Mouse (Mus musculus): ENCODE measurements around the gene Gtdc1. TPM values are rescaled to one million over a fixed set of nuclear protein-coding genes. Genes with fewer than 3 reads are reported as not detected.

Gtdc1 gene
- polyA plus RNA-seq, 1 experiment from 2014 or later = 2.9 TPM

DNA sequence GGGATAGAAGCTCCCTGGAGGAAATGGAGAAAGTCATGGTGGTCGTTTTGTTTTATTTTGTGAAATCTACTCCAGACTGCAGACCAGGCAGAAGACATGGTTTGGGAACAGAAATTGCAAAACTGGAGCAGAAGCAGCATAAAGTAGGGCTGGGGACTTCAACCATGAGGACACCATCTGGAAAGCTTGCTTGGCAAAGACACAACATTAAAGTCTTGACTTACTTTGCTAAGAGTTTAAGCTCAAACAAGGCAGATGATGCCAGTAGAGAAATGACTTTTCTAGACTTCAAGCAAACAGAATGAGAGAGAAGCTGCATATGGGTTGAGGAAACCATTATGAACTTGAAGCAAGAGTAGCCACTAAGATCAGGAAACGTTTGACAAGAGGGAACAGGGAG is 267.6 kb downstream of the Gtdc1 start:
- no peaks in the 10 kb centered on the region for H3K9me3 ChIP-seq (replicated peaks; ENCODE audit: control insufficient read depth, low read length)
- 41% methylated on average over 2 of the region's 2 CpGs for WGBS (ENCODE audit: insufficient replicate concordance)
- no peak overlapping the region for H3K4me2 ChIP-seq (ENCODE audit: low read depth, low read length)
- no peak for ATAC-seq (ENCODE audit: low read depth)
- H3K36me3 ChIP-seq (ENCODE audit: control insufficient read depth, insufficient read depth) = no peaks in the 10 kb centered on the region
- no peaks in the 10 kb centered on the region for H3K27me3 ChIP-seq (ENCODE audit: control insufficient read depth, insufficient read depth, low read depth, low read length)
- no peak overlapping the region for H3K9ac ChIP-seq (ENCODE audit: low read depth, low read length)
- no peak overlapping the region for H3K4me3 ChIP-seq (ENCODE audit: low read depth, low read length)
- H3K27ac ChIP-seq (ENCODE audit: low read length) = no peak overlapping the region
- no peaks in the 10 kb centered on the region for H3K4me1 ChIP-seq (ENCODE audit: control insufficient read depth, low read depth, low read length)

DNA sequence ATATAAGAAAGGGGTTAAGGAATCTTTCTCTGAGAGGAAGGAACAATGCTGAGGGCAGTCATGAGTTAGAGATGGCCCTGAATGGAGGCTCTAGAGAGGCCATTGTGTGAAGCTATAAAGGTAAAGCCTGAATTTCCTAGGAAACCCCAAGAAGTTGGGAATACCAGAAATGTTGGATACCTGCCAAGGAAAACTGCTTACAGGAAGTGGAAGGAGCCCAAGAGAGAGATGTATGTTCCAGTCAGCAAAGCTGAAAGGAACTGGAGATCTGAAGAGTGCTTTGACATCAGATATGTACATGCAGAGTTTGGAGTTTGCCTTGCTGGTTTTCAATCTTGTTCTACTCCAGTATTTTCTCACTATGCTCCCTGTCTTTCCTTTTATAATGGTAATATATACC is 268.4 kb downstream of the Gtdc1 start:
- Histone ChIP-seq H3K27ac (ENCODE audit: low read length) (no peak overlapping the region), H3K9ac (ENCODE audit: low read depth, low read length) (no peak overlapping the region), H3K4me1 (ENCODE audit: control insufficient read depth, low read depth, low read length) (no peaks in the 10 kb centered on the region), H3K4me2 (ENCODE audit: low read depth, low read length) (no peak overlapping the region), H3K4me3 (ENCODE audit: low read depth, low read length) (no peak overlapping the region), H3K9me3 (replicated peaks; ENCODE audit: control insufficient read depth, low read length) (no peaks in the 10 kb centered on the region), H3K27me3 (ENCODE audit: control insufficient read depth, insufficient read depth, low read depth, low read length) (no peaks in the 10 kb centered on the region), H3K36me3 (ENCODE audit: control insufficient read depth, insufficient read depth) (no peaks in the 10 kb centered on the region)
- ATAC-seq (ENCODE audit: low read depth) = no peak

- Histone ChIP-seq H3K9ac (ENCODE audit: low read depth, low read length) (no peak overlapping the region), H3K9me3 (replicated peaks; ENCODE audit: control insufficient read depth, low read length) (no peaks in the 10 kb centered on the region), H3K4me2 (ENCODE audit: low read depth, low read length) (no peak overlapping the region), H3K27me3 (ENCODE audit: control insufficient read depth, insufficient read depth, low read depth, low read length) (no peaks in the 10 kb centered on the region), H3K4me1 (ENCODE audit: control insufficient read depth, low read depth, low read length) (no peaks in the 10 kb centered on the region), H3K4me3 (ENCODE audit: low read depth, low read length) (no peak overlapping the region), H3K27ac (ENCODE audit: low read length) (no peak overlapping the region), H3K36me3 (ENCODE audit: control insufficient read depth, insufficient read depth) (no peaks in the 10 kb centered on the region)
- no peak for ATAC-seq (ENCODE audit: low read depth)
- 17% methylated on average over 3 of the region's 3 CpGs for WGBS (ENCODE audit: insufficient replicate concordance)
Measured at GRCm38 (mm10) chr2:44648537-44648936, 278.9 kb downstream of the Gtdc1 start.

DNA sequence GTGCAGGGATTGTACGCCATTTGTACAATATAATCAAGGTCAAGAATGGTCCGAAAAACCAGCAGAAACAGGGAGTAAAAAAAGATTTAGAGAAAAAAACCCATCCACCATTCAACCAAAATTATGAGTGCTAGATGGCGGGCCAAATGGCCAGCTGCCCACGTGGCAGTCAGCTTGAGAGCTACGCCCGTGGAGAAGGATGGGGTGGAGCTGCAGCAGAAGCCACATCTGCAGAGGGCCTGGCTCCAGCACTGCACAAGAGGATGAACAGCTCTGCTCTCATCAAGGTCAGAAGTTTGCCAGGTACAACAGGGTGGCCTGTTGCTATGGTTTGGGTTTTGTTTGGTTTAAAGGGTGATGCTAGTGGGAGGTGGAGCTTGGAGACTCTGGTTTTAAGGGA is 281.1 kb downstream of the Gtdc1 start:
- H3K36me3 ChIP-seq (ENCODE audit: control insufficient read depth, insufficient read depth) = no peaks in the 10 kb centered on the region
- no peak for ATAC-seq (ENCODE audit: low read depth)
- WGBS (ENCODE audit: insufficient replicate concordance) = 66% methylated on average over 6 of the region's 6 CpGs

DNA sequence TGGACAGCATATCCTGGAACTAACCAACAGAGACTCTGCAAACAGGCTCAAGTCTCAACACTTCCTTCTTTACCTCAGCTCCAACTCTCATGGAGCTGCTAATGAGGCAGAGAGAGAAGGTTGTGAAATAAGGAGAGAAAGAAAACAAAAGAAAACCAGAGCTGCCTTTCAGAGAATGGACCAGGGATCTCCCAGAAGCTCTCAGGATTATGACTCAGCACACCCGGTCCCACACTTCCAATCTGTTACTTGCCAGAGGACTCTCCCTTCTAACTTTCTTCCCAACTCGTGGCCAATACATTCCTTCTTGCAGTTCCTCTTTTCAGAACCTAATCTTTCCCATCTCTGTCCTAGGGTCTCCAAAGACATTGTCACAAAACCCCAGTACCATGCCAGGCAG is 288.1 kb downstream of the Gtdc1 start:
- no peaks in the 10 kb centered on the region for H3K9me3 ChIP-seq (replicated peaks; ENCODE audit: control insufficient read depth, low read length)
- ATAC-seq (ENCODE audit: low read depth) = no peak
- 21% methylated on average over 2 of the region's 2 CpGs for WGBS (ENCODE audit: insufficient replicate concordance)

More for the DNA sequence above, 281.1 kb downstream of the Gtdc1 start:
- Histone ChIP-seq H3K27ac (ENCODE audit: low read length) (no peak overlapping the region), H3K9ac (ENCODE audit: low read depth, low read length) (no peak overlapping the region), H3K4me1 (ENCODE audit: control insufficient read depth, low read depth, low read length) (no peaks in the 10 kb centered on the region), H3K4me3 (ENCODE audit: low read depth, low read length) (no peak overlapping the region), H3K4me2 (ENCODE audit: low read depth, low read length) (no peak overlapping the region), H3K27me3 (ENCODE audit: control insufficient read depth, insufficient read depth, low read depth, low read length) (no peaks in the 10 kb centered on the region), H3K9me3 (replicated peaks; ENCODE audit: control insufficient read depth, low read length) (no peaks in the 10 kb centered on the region)

GRCm38 (mm10) chr2:44638157-44638556 is 289.3 kb downstream of the Gtdc1 start:
- H3K4me3 ChIP-seq (ENCODE audit: low read depth, low read length) = no peak overlapping the region
- H3K9ac ChIP-seq (ENCODE audit: low read depth, low read length) = no peak overlapping the region
- H3K9me3 ChIP-seq (replicated peaks; ENCODE audit: control insufficient read depth, low read length) = no peaks in the 10 kb centered on the region
- no peaks in the 10 kb centered on the region for H3K27me3 ChIP-seq (ENCODE audit: control insufficient read depth, insufficient read depth, low read depth, low read length)
- WGBS (ENCODE audit: insufficient replicate concordance) = 70% methylated on average over 4 of the region's 4 CpGs
- no peak for ATAC-seq (ENCODE audit: low read depth)
- no peak overlapping the region for H3K27ac ChIP-seq (ENCODE audit: low read length)
- no peaks in the 10 kb centered on the region for H3K36me3 ChIP-seq (ENCODE audit: control insufficient read depth, insufficient read depth)
- H3K4me2 ChIP-seq (ENCODE audit: low read depth, low read length) = no peak overlapping the region
- H3K4me1 ChIP-seq (ENCODE audit: control insufficient read depth, low read depth, low read length) = no peaks in the 10 kb centered on the region

More for the DNA sequence above, 288.1 kb downstream of the Gtdc1 start:
- Histone ChIP-seq H3K27me3 (ENCODE audit: control insufficient read depth, insufficient read depth, low read depth, low read length) (no peaks in the 10 kb centered on the region), H3K4me2 (ENCODE audit: low read depth, low read length) (no peak overlapping the region), H3K27ac (ENCODE audit: low read length) (no peak overlapping the region), H3K4me3 (ENCODE audit: low read depth, low read length) (no peak overlapping the region), H3K9ac (ENCODE audit: low read depth, low read length) (no peak overlapping the region), H3K36me3 (ENCODE audit: control insufficient read depth, insufficient read depth) (no peaks in the 10 kb centered on the region), H3K4me1 (ENCODE audit: control insufficient read depth, low read depth, low read length) (no peaks in the 10 kb centered on the region)

- no peak overlapping the region for H3K4me3 ChIP-seq (ENCODE audit: low read depth, low read length)
- no peaks in the 10 kb centered on the region for H3K4me1 ChIP-seq (ENCODE audit: control insufficient read depth, low read depth, low read length)
- H3K9me3 ChIP-seq (replicated peaks; ENCODE audit: control insufficient read depth, low read length) = no peaks in the 10 kb centered on the region
- H3K27ac ChIP-seq (ENCODE audit: low read length) = no peak overlapping the region
- no peaks in the 10 kb centered on the region for H3K27me3 ChIP-seq (ENCODE audit: control insufficient read depth, insufficient read depth, low read depth, low read length)
- H3K4me2 ChIP-seq (ENCODE audit: low read depth, low read length) = no peak overlapping the region
- H3K36me3 ChIP-seq (ENCODE audit: control insufficient read depth, insufficient read depth) = no peaks in the 10 kb centered on the region
- H3K9ac ChIP-seq (ENCODE audit: low read depth, low read length) = no peak overlapping the region
- WGBS (ENCODE audit: insufficient replicate concordance) = 75% methylated on average over 8 of the region's 8 CpGs
- ATAC-seq (ENCODE audit: low read depth) = no peak
Measured at GRCm38 (mm10) chr2:44633971-44634370, 293.5 kb downstream of the Gtdc1 start.

GRCm38 (mm10) chr2:44633064-44633463 is 294.4 kb downstream of the Gtdc1 start:
- H3K4me2 ChIP-seq (ENCODE audit: low read depth, low read length) = no peak overlapping the region

DNA sequence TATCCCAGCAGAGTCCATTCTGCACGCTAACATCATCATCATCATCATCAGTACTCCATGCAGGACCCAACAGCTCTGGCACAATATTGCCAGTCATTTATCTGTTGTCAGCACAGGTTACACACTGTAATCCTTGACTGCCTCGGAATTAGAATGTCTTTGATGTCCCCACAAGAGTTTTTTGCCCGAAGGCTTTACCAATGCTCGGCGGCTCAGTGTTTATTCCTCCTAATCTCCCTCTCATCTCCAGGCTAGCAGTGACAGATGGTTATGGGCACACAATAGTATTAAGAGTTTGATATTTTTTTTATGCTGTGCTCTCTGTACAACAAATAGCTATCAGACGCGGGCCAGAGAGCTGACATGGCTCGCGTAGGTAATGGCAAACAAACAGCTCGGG is 294.9 kb downstream of the Gtdc1 start:
- Histone ChIP-seq H3K27me3 (ENCODE audit: control insufficient read depth, insufficient read depth, low read depth, low read length) (no peaks in the 10 kb centered on the region), H3K4me2 (ENCODE audit: low read depth, low read length) (no peak overlapping the region), H3K27ac (ENCODE audit: low read length) (no peak overlapping the region), H3K4me3 (ENCODE audit: low read depth, low read length) (no peak overlapping the region), H3K9me3 (replicated peaks; ENCODE audit: control insufficient read depth, low read length) (no peaks in the 10 kb centered on the region), H3K9ac (ENCODE audit: low read depth, low read length) (no peak overlapping the region), H3K36me3 (ENCODE audit: control insufficient read depth, insufficient read depth) (no peaks in the 10 kb centered on the region), H3K4me1 (ENCODE audit: control insufficient read depth, low read depth, low read length) (no peaks in the 10 kb centered on the region)
- ATAC-seq (ENCODE audit: low read depth) = no peak
- 79% methylated on average over 10 of the region's 10 CpGs for WGBS (ENCODE audit: insufficient replicate concordance)

More at GRCm38 (mm10) chr2:44633064-44633463, 294.4 kb downstream of the Gtdc1 start:
- Histone ChIP-seq H3K27ac (ENCODE audit: low read length) (no peak overlapping the region), H3K27me3 (ENCODE audit: control insufficient read depth, insufficient read depth, low read depth, low read length) (no peaks in the 10 kb centered on the region), H3K9me3 (replicated peaks; ENCODE audit: control insufficient read depth, low read length) (no peaks in the 10 kb centered on the region), H3K4me1 (ENCODE audit: control insufficient read depth, low read depth, low read length) (no peaks in the 10 kb centered on the region), H3K4me3 (ENCODE audit: low read depth, low read length) (no peak overlapping the region), H3K36me3 (ENCODE audit: control insufficient read depth, insufficient read depth) (no peaks in the 10 kb centered on the region), H3K9ac (ENCODE audit: low read depth, low read length) (no peak overlapping the region)
- ATAC-seq (ENCODE audit: low read depth) = no peak
- WGBS (ENCODE audit: insufficient replicate concordance) = 71% methylated on average over 5 of the region's 5 CpGs

GRCm38 (mm10) chr2:44631064-44631463 is 296.4 kb downstream of the Gtdc1 start:
- no peaks in the 10 kb centered on the region for H3K27me3 ChIP-seq (ENCODE audit: control insufficient read depth, insufficient read depth, low read depth, low read length)
- H3K4me1 ChIP-seq (ENCODE audit: control insufficient read depth, low read depth, low read length) = no peaks in the 10 kb centered on the region
- H3K4me2 ChIP-seq (ENCODE audit: low read depth, low read length) = no peak overlapping the region
- no peak overlapping the region for H3K9ac ChIP-seq (ENCODE audit: low read depth, low read length)
- no peaks in the 10 kb centered on the region for H3K36me3 ChIP-seq (ENCODE audit: control insufficient read depth, insufficient read depth)
- H3K27ac ChIP-seq (ENCODE audit: low read length) = no peak overlapping the region
- WGBS (ENCODE audit: insufficient replicate concordance) = 51% methylated on average over 3 of the region's 3 CpGs
- no peak for ATAC-seq (ENCODE audit: low read depth)
- no peak overlapping the region for H3K4me3 ChIP-seq (ENCODE audit: low read depth, low read length)
- H3K9me3 ChIP-seq (replicated peaks; ENCODE audit: control insufficient read depth, low read length) = no peaks in the 10 kb centered on the region

Data from liver, embryonic 16.5 days (tissue).